Mouse (Mus musculus) fibroblast of lung, adult 2 months (primary cell): ENCODE measurements at regions not wholly inside any gene's neighbourhood (a gene's known extent, or its start where the extent isn't known, plus 50 kb on each side); places are given as distances from the start of the nearest gene placed in this dataset.

ENCODE experiments used
- DNase-seq: peaks from one replicate; pipeline ENCODE4 v3.0.0-alpha.2; 2011; ENCODE audit warnings: low read depth

- no peak for DNase-seq
Observed at GRCm38 (mm10) chr3:66646251-66646650, 334.9 kb upstream of the Rsrc1 start.

- DNase-seq: no peak
Observed at GRCm38 (mm10) chr3:66649271-66649670, 331.9 kb upstream of the Rsrc1 start.

- peak; percentile 53 for DNase-seq
Observed at GRCm38 (mm10) chr3:66650076-66650748, 331.0 kb upstream of the Rsrc1 start.

- no peak for DNase-seq
Observed at GRCm38 (mm10) chr3:66650749-66651472, 330.3 kb upstream of the Rsrc1 start.

GRCm38 (mm10) chr3:66652139-66652846 lies 328.9 kb upstream of the Rsrc1 start:
- no peak for DNase-seq

GRCm38 (mm10) chr3:66653961-66654360 lies 327.2 kb upstream of the Rsrc1 start:
- DNase-seq: no peak

GRCm38 (mm10) chr3:66654860-66655259 lies 326.3 kb upstream of the Rsrc1 start:
- no peak for DNase-seq

- no peak for DNase-seq
Observed at GRCm38 (mm10) chr3:66656458-66656857, 324.7 kb upstream of the Rsrc1 start.

GRCm38 (mm10) chr3:66660555-66660954 lies 320.6 kb upstream of the Rsrc1 start:
- no peak for DNase-seq

- no peak for DNase-seq
Observed at GRCm38 (mm10) chr3:66661826-66662618, 319.2 kb upstream of the Rsrc1 start.

- no peak for DNase-seq
Observed at GRCm38 (mm10) chr3:66683589-66684286, 297.5 kb upstream of the Rsrc1 start.

- DNase-seq: no peak
Observed at GRCm38 (mm10) chr3:66684287-66684903, 296.8 kb upstream of the Rsrc1 start.

GRCm38 (mm10) chr3:66685136-66685535 lies 296.1 kb upstream of the Rsrc1 start:
- no peak for DNase-seq

- no peak for DNase-seq
Observed at GRCm38 (mm10) chr3:66687126-66687525, 294.1 kb upstream of the Rsrc1 start.

GRCm38 (mm10) chr3:66690906-66691522 lies 290.2 kb upstream of the Rsrc1 start:
- no peak for DNase-seq

- DNase-seq: no peak
Observed at GRCm38 (mm10) chr3:66695125-66695524, 286.1 kb upstream of the Rsrc1 start.

GRCm38 (mm10) chr3:66695661-66696253 lies 285.4 kb upstream of the Rsrc1 start:
- DNase-seq: no peak

GRCm38 (mm10) chr3:66698083-66698482 lies 283.1 kb upstream of the Rsrc1 start:
- DNase-seq: peak; percentile 5

GRCm38 (mm10) chr3:66705766-66706165 lies 275.4 kb upstream of the Rsrc1 start:
- DNase-seq: no peak

- DNase-seq: no peak
Observed at GRCm38 (mm10) chr3:66735468-66735867, 245.7 kb upstream of the Rsrc1 start.
